Mouse (Mus musculus) midbrain, embryonic 16.5 days (tissue): ENCODE data around the gene Nkx2-3. TPM values are rescaled to one million over a fixed set of nuclear protein-coding genes. Genes with fewer than 3 reads are reported as not detected.

Experiments used
- ATAC-seq: fragments of 200-750 bp; cut with Nextera tagmentation; 2 replicates; pipeline ENCODE4 v1.8.0; 2017; ENCODE audit warnings: moderate TSS enrichment
- H3K27ac ChIP-seq: fragments of 300-500 bp; sonication (generic); 2 replicates; pipeline ENCODE4 v1.5.1; 2014; ENCODE audit warnings: mild to moderate bottlenecking, low read length, mixed read lengths
- H3K27me3 ChIP-seq: fragments of 300-500 bp; sonication (generic); 2 replicates; pipeline ENCODE4 v1.6.1; 2014; ENCODE audit warnings: low read depth, low read length, mixed read lengths; ENCODE audit not compliant: control insufficient read depth, insufficient read depth
- H3K36me3 ChIP-seq: fragments of 300-500 bp; sonication (generic); 2 replicates; pipeline ENCODE4 v1.6.1; 2014; ENCODE audit warnings: mild to moderate bottlenecking, low read length, moderate library complexity, mixed read lengths; ENCODE audit not compliant: control insufficient read depth, insufficient read depth
- H3K4me1 ChIP-seq: fragments of 300-500 bp; sonication (generic); 2 replicates; pipeline ENCODE4 v1.6.1; 2014; ENCODE audit warnings: mild to moderate bottlenecking, low read length, mixed read lengths; ENCODE audit not compliant: control insufficient read depth, insufficient read depth
- H3K4me2 ChIP-seq: fragments of 300-500 bp; sonication (generic); 2 replicates; pipeline ENCODE4 v1.6.1; 2014; ENCODE audit warnings: mild to moderate bottlenecking, low read length, mixed read lengths
- H3K4me3 ChIP-seq: fragments of 300-500 bp; sonication (generic); 2 replicates; pipeline ENCODE4 v1.5.1; 2014; ENCODE audit warnings: low read depth, mild to moderate bottlenecking, low read length, moderate library complexity, mixed read lengths
- H3K9ac ChIP-seq: fragments of 300-500 bp; sonication (generic); 2 replicates; pipeline ENCODE4 v1.6.1; 2014; ENCODE audit warnings: low read depth, low read length, mixed read lengths
- H3K9me3 ChIP-seq: fragments of 300-500 bp; sonication (generic); replicated peaks from 2 replicates; pipeline ENCODE4 v1.6.1; 2014; ENCODE audit warnings: mild to moderate bottlenecking, low read length, mixed read lengths; ENCODE audit not compliant: control insufficient read depth, poor library complexity, severe bottlenecking
- WGBS: fragments of 180-500 bp; shearing (Covaris S2); extraction: QIAGEN DNeasy Blood & Tissue Kit; methylation state at CpG from one replicate; pipeline ENCODE4 v1.1.7; 2014; 5-methylcytosine and 5-hydroxymethylcytosine counted together
- polyA plus RNA-seq: library from polyadenylated mRNA; unstranded; fragments of >200 nt; fragmentation: Nextera tagmentation; extraction: Ambion mirVana; gene quantifications from 2 replicates; pipeline ENCODE4 v1.2.1, GENCODE M21; 2015

The Nkx2-3 gene
- polyA plus RNA-seq, 1 experiment from 2014 or later: 0.55 TPM

DNA sequence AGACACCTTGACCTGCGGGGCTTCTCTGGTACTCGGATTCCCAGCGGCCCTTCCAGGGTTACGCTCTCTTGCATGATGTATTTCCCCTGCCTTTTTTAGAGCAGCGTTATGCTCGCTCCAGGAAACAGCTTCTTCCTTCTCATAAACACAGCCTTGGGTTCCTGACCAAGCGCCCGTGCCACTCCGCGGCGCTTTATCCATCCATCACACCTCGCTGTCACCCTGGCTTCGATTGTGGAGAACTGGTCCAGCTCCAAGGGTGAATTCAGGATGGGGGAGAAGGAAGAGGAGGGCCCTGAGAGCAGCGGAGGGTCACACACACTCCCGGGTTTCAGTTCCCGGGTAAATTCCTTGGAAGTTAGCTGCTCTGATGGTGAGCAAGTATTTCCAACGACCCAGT is 28.5 kb upstream of the Nkx2-3 start:
- 2% methylated on average over 17 of the region's 17 CpGs for WGBS
- peaks cover 57% of the 10 kb centered on the region for H3K27me3 ChIP-seq

GRCm38 (mm10) chr19:43584788-43585187 is 27.3 kb upstream of the Nkx2-3 start:
- Histone ChIP-seq H3K27ac (no peak overlapping the region), H3K9me3 (no peaks in the 10 kb centered on the region; the same call in 1 of the 2 replicates), H3K36me3 (no peaks in the 10 kb centered on the region), H3K4me3 (no peak overlapping the region), H3K4me1 (no peaks in the 10 kb centered on the region), H3K27me3 (peaks cover 57% of the 10 kb centered on the region), H3K9ac (no peak overlapping the region), H3K4me2 (no peak overlapping the region)
- ATAC-seq: no peak
- 4% methylated on average over 13 of the region's 13 CpGs for WGBS

More for the DNA sequence above, 28.5 kb upstream of the Nkx2-3 start:
- H3K36me3 ChIP-seq: no peaks in the 10 kb centered on the region
- H3K4me3 ChIP-seq: no peak overlapping the region
- H3K9me3 ChIP-seq: no peaks in the 10 kb centered on the region
- H3K9ac ChIP-seq: no peak overlapping the region
- ATAC-seq: no peak
- H3K4me1 ChIP-seq: no peaks in the 10 kb centered on the region
- no peak overlapping the region for H3K27ac ChIP-seq
- no peak overlapping the region for H3K4me2 ChIP-seq

GRCm38 (mm10) chr19:43592026-43592425 is 20.1 kb upstream of the Nkx2-3 start:
- Histone ChIP-seq H3K27me3 (peaks cover 50% of the 10 kb centered on the region), H3K4me1 (no peaks in the 10 kb centered on the region), H3K4me3 (no peak overlapping the region), H3K9ac (no peak overlapping the region), H3K4me2 (no peak overlapping the region), H3K36me3 (no peaks in the 10 kb centered on the region), H3K9me3 (no peaks in the 10 kb centered on the region; the same call in 1 of the 2 replicates), H3K27ac (no peak overlapping the region)
- 80% methylated on average over 4 of the region's 4 CpGs for WGBS
- ATAC-seq: no peak

GRCm38 (mm10) chr19:43596981-43597380 is 15.1 kb upstream of the Nkx2-3 start:
- no peaks in the 10 kb centered on the region for H3K36me3 ChIP-seq
- no peak overlapping the region for H3K4me2 ChIP-seq
- H3K27ac ChIP-seq: no peak overlapping the region
- H3K4me3 ChIP-seq: no peak overlapping the region
- H3K9ac ChIP-seq: no peak overlapping the region
- WGBS: 8% methylated on average over 5 of the region's 5 CpGs
- no peaks in the 10 kb centered on the region for H3K9me3 ChIP-seq
- peaks cover 87% of the 10 kb centered on the region for H3K27me3 ChIP-seq
- no peaks in the 10 kb centered on the region for H3K4me1 ChIP-seq
- no peak for ATAC-seq

- no peaks in the 10 kb centered on the region for H3K4me1 ChIP-seq
- WGBS: 3% methylated on average over 22 of the region's 25 CpGs
These were observed 13.1 kb upstream of the Nkx2-3 start for GRCm38 (mm10) chr19:43598741-43599660.

DNA sequence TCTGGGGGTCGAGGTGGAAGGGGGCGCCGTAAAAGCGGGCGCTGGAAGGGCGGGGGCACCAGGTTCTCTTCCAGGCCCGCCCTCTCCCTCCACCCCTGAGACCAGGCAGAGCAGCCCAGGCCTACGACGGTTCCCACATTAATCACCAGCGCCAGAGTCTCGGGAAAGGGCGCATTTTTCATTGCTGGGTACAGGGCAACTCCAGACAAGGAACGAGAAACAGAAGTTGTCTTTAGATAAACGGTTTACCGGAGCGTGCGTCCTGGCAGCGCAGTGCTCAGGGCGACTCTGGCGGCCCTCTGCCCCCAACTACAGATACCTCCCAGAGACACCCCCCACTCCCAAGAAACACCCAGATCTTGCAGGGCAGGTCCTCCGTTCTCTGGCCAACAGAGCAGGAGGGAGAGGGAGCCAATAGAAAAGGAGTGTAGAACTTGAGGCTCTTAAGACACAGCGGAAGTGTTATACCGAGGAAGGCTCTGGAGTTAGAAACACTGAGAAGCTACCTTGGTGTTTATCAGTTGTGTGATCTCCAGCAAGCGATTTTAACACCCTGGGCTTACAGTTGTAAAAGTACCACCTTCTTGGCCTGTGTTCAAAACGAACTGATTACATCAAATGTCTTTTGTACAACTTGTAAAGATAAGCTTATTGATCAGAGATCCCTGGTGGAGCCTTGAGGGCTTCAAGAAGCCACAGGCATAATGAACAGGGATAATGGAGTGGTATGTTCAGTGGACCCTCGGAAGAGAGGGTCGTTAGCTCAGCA is 12.2 kb upstream of the Nkx2-3 start:
- H3K36me3 ChIP-seq: no peaks in the 10 kb centered on the region
- no peak overlapping the region for H3K9ac ChIP-seq
- H3K27ac ChIP-seq: no peak overlapping the region
- peaks cover 92% of the 10 kb centered on the region for H3K27me3 ChIP-seq
- H3K4me1 ChIP-seq: no peaks in the 10 kb centered on the region
- H3K4me3 ChIP-seq: no peak overlapping the region
- no peak for ATAC-seq
- no peaks in the 10 kb centered on the region for H3K9me3 ChIP-seq
- H3K4me2 ChIP-seq: no peak overlapping the region
- WGBS: 1% methylated on average over 27 of the region's 27 CpGs

More at GRCm38 (mm10) chr19:43598741-43599660, 13.1 kb upstream of the Nkx2-3 start:
- Histone ChIP-seq H3K27me3 (peaks cover 91% of the 10 kb centered on the region), H3K36me3 (no peaks in the 10 kb centered on the region), H3K9ac (no peak overlapping the region), H3K27ac (no peak overlapping the region), H3K9me3 (no peaks in the 10 kb centered on the region), H3K4me3 (no peak overlapping the region), H3K4me2 (no peak overlapping the region)
- ATAC-seq: no peak

DNA sequence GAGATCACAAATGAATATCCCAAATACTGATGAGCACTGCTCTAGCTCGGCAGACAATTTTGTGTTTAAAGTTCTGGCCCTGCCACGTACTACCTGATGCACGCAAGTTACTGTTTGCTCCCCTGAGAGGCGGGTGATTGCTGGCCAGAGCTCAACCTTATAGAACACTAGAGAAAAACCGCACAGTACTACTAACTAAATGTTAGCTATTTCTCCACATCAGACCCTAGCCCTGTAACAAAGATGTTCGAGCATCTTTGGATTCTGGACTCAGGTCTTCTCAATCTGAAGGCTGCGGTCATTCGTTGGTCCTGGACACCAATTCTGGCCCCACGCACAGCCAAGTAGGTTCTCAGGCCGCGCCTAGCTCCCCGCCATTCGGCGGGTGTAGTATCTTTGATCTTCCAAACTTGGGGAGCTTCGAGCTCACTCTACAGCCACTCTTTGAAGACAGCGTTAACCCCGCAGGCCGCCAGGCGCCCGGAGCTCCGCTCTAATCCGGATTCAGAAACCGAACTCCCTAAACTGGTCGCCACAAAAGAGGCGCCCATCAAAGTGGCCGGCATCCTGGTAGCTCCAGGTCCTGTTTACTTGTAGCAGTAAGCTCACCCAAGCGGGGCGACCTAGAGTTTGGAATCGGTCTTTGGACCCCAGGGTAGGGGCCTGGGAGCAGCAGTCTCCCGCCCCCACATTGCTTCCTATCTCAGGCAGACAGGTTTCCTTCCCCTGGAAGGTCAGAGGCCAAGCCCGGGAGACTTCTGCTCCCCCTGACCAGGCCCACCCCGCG is 11.4 kb upstream of the Nkx2-3 start:
- WGBS: 1% methylated on average over 33 of the region's 33 CpGs
- no peaks in the 10 kb centered on the region for H3K9me3 ChIP-seq
- H3K27me3 ChIP-seq: peaks cover 92% of the 10 kb centered on the region
- no peak for ATAC-seq
- H3K27ac ChIP-seq: no peak overlapping the region
- no peak overlapping the region for H3K4me2 ChIP-seq
- no peaks in the 10 kb centered on the region for H3K36me3 ChIP-seq
- H3K4me3 ChIP-seq: no peak overlapping the region
- no peaks in the 10 kb centered on the region for H3K4me1 ChIP-seq
- no peak overlapping the region for H3K9ac ChIP-seq

- H3K36me3 ChIP-seq: no peaks in the 10 kb centered on the region
- WGBS: 1% methylated on average over 27 of the region's 27 CpGs
- H3K27me3 ChIP-seq: peaks cover 92% of the 10 kb centered on the region
- ATAC-seq: no peak
- H3K4me3 ChIP-seq: no peak overlapping the region
- no peaks in the 10 kb centered on the region for H3K4me1 ChIP-seq
- no peak overlapping the region for H3K27ac ChIP-seq
- H3K9me3 ChIP-seq: no peaks in the 10 kb centered on the region
- H3K9ac ChIP-seq: no peak overlapping the region
- no peak overlapping the region for H3K4me2 ChIP-seq
These were observed 10.7 kb upstream of the Nkx2-3 start for GRCm38 (mm10) chr19:43601440-43601839.
